Mouse (Mus musculus): ENCODE data around the gene Dhx16.

DNA sequence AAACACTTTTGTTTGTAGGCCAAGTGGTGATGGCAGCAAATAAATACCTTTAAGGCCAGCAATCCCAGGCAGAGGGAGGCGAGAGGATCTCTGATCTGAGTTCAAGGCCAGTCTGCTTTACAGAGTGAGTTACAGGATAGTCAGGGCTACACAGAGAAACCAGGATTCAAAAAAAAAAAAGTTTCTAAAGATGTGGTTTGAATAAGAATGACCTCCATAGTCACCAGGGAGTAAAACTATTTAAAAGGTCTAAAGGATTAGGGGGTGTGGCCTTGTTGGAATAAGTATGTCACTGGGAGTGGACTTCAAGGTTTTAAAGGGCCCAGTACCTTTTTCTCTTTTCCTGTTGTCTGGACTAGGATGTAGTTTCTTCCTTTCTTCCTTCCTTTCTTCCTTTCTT is 60.3 kb downstream of the Dhx16 start:
- TF ChIP-seq CTCF (conservative IDR thresholded peaks at IDR 0.05; ENCODE audit: insufficient read depth, insufficient read length, low read depth, low read length) = no peak
- no peak for TF ChIP-seq POLR2A (IDR thresholded peaks at IDR 0.05; ENCODE audit: low read depth, low read length)
